Mouse (Mus musculus) small intestine, adult 2 months (tissue): ENCODE results near the gene Vti1a.

ENCODE experiments used
- CTCF ChIP-seq: fragments of 200-500 bp; IDR thresholded peaks from 2 replicates; pipeline ENCODE4 v1.5.1; 2012; ENCODE audit warnings: low read depth, mild to moderate bottlenecking, control low read depth, inconsistent platforms, low read length, moderate library complexity, mixed read lengths; ENCODE audit not compliant: insufficient replicate concordance, insufficient read length; ENCODE audit errors: extremely low read depth
- POLR2A ChIP-seq: fragments of 200-500 bp; IDR thresholded peaks from 2 replicates; pipeline ENCODE4 v1.6.1; 2012; ENCODE audit warnings: low read depth, mild to moderate bottlenecking, control low read depth, inconsistent platforms, low read length, moderate library complexity

GRCm38 (mm10) chr19:55578094-55579085 is 262.3 kb downstream of the Vti1a start:
- TF ChIP-seq CTCF (no peak), POLR2A (no peak)
